Mouse (Mus musculus) thymus, postnatal 0 days (tissue): ENCODE results near the gene Pdik1l. TPM values are rescaled to one million over a fixed set of nuclear protein-coding genes. Genes with fewer than 3 reads are reported as not detected.

Source experiments
- DNase-seq: peaks from one replicate; pipeline ENCODE4 v3.0.0-alpha.2; 2015; ENCODE audit warnings: low spot score
- polyA plus RNA-seq: library from polyadenylated mRNA; unstranded; fragments of >200 nt; fragmentation: Nextera tagmentation; extraction: Ambion mirVana; gene quantifications from 2 replicates; pipeline ENCODE4 v1.2.1, GENCODE M21; 2015

Gene Pdik1l
- polyA plus RNA-seq, result 18.3 and 21.9 TPM in 2 replicates

DNA sequence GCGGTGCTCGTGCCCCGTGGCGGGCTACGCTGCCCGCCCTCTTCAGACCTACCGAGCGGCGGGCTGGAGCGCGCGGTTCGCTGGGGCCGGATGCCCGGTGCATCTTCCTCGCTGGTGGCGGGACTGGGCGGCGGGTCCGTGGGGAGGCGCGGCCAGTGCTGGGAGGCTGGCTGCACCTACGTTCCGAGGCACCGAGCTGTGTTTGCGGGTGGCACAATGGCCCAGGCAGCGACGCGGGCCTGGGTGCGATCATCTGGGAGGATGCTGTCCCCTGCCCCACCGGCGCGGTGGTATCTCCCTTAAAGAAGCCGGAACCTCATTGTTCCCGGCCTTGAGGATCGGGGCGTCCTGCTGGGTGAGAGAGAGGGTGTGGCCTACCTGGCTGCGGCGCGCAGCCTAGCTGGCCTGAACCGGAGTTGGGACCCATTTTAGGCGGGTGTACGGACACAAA lies at the start of gene Pdik1l:
Gene Pdik1l (minus strand): TSS at position 321 of the 451 bp plus-strand sequence.
- DNase-seq, result peak; percentile 89

DNA sequence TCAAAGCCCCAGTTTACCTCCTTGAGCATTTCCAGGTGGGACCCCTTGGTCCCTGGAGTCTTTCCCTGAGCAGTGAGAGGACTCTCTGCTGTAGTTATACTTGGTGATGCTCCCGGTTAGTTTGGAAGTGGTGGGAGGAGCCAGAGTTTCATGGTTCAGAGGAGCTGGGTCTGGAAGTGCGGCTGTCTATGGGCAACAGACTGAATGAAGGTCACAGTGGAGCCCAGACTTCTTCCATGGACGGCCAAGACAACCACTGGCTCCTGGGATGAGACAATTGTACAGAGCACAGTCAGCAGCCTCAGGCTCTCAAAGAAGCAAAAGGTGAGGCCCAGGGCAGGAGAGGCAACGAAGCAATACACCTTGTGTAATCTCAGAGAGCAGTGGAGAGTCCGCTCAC lies 42.6 kb upstream of the Pdik1l start:
- DNase-seq, result no peak

DNA sequence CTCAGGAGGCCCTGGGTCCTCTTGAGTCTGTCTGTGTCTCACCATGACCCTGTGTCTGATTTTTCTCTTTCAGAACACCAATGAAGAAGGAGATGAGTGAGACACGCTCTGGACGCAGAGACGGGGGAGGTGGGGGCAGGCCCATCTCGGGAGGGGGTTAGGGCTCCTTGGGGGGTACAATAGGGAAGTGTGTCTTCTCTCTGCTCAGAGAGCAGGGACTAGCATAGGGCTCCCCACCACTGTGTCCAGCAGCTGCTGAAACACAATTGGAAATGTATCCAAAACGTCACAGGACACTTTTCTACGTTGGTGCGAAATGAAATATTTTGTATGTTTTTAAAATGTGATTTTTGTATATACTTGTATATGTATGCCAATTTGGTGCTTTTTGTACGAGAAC lies 41.1 kb upstream of the Pdik1l start:
- DNase-seq, result no peak

DNA sequence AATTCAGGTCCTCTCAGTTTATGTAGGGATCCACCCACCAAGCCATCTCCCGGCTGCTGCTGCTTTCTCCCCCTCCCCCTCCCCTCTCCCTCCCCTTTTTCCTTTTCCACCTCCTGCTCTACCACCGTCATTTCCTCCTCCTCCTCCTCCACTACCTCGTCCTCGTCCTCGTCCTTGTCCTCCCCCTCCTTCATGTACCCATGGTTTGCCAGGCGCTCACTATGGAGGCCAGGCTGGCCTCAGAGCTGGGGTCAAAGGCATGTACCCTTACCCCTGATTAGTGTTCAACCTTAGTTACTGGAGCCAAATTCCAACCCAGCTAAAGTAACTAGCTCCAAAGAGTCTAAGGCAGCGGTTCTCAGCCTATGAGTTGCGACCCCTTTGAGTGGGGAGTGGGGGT lies 40.5 kb upstream of the Pdik1l start:
- no peak for DNase-seq

DNA sequence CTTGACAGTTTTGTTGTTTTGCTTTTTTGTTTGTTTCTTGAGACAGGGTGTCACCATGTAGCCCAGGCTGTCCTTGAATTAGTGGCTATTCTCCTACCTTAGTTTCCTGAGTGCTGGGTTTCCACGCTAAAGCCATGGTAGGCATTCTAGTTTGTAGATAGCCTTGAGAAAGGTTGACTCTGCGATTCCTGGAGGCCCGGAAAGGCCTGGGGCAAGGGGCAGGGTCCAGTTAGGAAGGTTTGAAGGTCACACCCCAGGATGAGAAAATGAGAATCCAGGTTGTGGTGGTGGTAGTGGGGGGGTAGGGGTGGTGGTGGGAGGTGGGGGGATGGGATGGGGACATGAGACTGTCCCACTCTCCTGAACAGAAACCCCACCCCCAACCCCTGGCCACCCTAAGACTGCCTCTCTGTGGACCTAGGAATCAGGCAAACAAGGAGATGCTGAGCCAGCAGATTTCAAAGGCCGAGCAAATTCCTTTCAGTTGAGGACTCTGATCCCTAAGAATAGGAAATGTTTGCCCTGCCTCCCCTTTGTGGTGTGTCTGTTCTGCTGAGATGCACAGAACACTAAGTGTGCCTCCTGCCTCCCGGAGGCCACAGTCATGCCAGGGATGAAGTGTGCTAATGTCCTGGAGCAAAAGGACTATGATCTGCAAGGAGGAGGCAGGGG lies 39.3 kb upstream of the Pdik1l start:
- DNase-seq, result no peak

DNA sequence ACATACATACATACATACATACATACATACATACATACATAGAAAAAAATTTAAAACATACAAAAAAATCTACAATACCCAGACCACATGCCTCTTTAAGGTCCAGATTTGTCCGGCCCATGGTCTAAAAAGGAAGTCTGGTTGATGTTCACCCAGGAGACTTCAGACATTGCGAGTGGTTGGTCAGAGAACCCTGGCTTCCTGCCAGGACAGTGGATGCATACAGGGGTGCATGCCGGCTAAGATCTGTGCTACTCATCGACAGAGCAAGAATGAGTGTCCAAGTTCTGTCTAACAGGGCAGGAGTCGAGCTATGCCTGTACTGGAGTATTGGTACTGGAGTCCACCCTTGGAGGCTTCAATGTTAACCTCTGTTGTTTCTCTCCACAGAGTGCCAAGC lies 37.0 kb upstream of the Pdik1l start:
- DNase-seq, result no peak

DNA sequence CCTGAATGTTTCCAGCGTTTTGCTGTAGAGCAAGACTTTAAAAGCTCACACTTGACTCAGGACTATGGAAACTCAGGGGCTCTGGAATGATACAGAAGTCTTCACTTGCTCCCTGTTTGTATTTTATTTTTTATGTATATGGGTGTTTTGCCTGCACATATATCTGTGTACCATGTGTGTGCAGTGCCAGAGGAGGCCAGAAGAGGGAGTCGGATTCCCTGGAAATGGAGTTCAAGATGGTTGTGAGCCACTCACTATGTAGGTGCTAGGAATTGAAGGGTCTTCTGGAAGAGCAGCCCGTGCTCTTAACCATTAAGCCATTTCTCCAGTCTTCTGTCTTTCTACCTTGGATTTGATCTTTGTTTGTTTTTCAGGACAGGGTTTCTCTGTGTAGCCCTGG lies 33.8 kb upstream of the Pdik1l start:
- DNase-seq, result no peak

DNA sequence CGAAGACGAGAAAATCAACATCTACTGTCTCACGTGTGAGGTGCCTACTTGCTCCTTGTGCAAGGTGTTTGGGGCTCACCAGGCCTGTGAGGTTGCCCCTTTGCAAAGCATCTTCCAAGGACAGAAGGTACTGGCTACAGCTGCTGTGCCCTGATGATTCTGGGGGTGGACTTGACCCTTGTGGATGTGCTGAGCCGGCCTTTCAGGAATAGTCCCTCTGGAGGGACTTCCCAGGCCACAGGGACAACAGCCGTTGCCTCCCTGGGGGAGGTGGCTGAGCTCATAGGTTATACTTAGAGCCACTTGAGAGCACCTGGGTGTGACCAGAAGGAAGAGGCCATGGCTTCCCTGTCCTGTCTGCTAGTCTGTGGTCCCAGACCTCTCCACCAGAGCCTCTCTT lies 32.0 kb upstream of the Pdik1l start:
- DNase-seq, result no peak

DNA sequence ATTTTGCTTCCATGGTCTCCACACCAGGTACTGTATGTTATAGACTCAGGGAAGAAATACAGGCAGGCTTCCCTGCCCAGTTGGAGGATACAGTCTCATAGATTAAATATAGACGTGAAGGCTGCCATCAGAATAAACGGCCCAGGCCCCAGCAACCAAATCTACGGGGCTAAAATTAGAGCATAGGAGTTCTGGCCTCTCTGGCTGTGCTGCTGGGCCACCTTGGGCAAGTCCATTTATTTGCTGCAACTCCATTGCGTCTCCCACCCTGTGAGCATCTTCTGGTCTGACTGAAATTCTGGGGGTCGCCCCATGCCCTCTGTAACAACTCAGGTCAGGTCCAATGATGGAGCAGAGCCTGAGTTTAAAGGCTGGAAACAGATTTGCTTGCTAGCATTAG lies 31.4 kb upstream of the Pdik1l start:
- no peak for DNase-seq

DNA sequence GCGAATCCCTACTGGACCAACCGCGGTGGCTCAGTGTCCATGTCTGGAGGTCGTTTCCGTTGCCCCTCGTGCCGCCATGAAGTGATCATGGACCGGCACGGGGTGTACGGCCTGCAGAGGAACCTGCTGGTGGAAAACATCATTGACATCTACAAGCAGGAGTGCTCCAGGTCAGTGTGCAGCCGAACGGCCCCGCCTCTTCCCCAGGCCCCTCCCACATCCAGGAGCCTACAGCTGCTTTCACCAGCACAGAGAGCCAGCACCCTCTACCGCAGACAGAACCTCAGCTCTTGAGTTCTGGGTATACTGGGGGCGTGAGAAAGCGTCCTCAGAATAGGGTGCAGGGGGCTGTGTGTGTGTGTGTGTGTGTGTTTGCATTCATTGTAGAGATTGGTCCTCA lies 28.7 kb upstream of the Pdik1l start:
- peak; percentile 32 for DNase-seq

DNA sequence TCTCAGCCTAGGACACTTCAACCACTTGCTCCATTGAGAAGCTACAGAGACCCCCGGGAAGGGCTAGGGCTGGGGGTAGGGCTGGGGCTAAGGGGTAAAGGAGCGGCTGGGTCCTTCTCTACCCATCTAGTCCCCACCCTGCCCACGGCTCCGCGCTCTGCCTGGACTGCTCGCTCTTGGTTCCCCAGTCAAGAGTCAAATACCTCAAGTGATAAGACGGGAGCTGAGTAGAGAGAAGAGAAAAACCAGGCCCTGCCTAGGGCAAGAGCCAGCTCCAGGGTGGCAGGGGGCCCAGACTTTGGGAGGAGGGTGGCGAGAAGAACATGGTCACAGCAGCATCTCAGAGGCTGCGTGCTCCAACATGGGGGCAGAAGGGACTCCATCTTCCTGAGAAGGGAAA lies 27.8 kb upstream of the Pdik1l start:
- no peak for DNase-seq

DNA sequence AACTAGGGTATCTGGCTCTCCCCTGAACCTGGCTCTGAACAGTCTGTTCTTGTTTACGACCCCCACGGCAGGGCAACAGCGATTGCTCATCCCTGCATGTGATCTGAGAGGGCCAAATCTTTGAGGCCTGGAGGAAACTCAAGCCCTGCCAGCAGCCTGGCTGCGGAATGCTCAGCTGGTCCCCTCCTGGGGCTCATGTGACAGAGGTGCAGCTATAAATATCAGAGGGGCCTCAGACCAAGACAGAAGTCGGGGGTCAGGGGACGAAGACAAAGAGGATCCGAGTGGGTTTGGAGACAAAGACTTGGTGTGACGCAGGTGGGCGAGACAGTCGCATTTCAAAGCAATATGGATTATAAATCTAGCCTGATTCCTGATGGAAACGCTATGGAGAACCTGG lies 27.2 kb upstream of the Pdik1l start, which contains the start of gene Trim63:
Gene Trim63 (plus strand): TSS at position 245 of the 400 bp plus-strand sequence.
- no peak for DNase-seq

DNA sequence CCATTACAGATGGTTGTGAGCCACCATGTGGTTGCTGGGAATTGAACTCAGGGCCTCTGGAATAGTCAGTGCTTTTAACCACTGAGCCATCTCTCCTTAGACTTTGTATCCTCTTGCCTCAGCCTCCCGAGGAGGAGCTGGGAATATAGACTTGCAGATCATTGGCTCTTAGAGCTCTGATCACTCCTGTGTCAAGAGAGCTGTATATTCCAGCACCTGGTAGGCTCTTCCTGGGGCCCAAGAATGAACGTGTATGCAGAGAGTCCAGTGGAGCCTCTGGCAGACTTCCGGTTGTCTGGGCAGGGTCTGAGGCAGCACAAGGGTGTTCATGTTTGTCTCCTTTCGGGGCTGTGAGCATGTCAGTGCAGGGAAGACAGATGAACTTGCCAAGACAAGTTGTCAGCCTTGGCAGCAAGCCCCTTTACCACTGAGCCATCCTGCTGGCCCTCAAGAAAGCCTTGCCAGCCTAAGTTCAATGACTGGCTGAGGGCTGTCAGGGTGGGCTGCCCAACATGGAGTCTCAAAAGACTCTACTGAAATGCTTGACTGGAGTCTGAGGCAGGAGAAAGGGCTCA lies 26.5 kb upstream of the Pdik1l start:
- DNase-seq, result no peak

DNA sequence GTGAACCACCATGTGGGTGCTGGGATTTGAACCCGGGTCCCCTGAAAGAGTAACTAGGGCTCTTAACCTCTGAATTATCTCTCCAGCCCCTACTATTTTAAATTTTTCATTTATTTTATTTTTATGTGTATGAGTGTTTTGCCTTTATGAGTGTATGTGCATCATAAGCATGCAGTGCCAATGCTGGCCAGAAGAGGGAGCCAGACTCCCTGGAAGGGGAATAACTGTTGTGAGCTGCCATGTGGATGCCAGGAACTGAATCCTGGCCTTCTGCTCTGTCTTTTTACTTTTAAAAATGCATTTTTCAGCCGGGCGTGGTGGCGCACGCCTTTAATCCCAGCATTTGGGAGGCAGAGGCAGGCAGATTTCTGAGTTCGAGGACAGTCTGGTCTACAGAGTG lies 25.2 kb upstream of the Pdik1l start:
- DNase-seq, result no peak

DNA sequence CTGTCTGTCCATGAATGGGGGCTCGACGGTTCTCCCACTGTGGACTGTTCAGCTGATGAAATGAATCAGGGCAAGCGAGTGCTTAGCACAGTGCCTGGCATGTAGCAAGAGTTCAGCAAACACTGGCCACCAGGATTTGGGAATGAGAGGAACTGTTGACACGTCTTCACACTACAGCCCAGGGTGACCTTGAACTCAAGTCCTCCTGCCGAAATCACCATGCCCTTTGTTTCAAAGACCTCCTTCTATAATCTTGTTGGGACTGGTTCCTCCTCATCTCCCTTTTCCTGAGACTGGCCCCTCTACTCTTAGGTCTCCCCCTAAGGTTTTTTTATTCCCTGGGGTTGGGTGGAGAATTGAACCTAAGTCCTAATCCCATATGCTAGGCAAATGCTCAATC lies 24.6 kb upstream of the Pdik1l start:
- DNase-seq, result no peak

DNA sequence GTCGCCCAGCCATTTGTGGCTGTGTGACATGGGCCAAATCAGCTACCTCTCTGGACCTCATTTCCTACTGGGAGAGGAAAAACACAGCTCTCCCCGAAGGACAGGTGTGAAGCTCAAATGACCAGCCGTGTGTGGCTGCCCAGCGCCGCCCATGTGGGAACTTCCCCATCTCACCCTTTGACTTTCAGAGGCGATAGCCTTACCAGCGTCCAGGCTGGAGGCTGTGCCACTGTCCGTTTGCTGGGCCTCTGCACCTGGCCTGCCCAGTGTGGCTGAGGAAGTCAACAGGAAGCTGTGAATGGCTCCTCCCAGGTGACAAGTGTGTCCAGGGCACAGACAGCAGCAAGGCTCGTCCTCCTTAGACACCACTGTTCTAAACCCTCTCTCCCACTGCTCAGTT lies 24.1 kb upstream of the Pdik1l start:
- DNase-seq, result no peak

DNA sequence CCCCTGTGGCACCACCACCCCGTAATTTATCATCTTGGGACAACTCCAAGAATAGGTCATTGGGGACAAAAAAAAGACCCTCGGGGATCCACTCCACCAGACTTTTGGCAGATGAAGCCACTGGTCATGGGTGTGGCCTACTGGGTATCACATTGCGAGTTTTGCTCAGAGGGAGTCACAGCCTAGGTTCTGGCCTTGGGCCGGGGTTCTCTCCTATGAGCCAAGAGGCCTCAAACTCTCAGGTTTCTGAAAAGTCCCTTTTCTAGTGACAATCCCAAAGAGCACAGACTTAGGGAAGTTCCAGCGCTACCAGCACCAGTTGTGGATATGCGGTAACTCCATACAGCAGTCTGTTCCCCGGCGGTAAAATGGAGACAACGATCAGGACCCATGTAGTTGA lies 23.0 kb upstream of the Pdik1l start:
- no peak for DNase-seq

DNA sequence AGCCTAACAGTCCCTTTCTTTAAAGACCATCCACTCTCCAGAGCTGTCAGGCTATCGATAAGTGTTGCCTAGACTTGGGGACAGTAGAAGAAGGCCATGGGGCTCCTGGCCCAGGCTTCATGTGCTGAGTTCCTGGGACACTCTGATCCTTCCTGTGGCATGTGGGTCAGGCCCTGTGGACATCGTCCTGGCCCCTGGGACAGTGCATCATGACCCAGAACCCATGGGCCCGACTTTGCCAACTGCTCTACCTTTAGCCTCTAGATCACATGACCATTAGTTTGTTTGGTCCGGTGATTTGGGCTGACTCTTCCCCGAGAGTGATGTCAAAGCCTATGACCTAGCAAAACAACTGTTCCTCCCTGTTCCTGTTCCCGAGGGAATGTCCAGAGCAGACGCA lies 22.4 kb upstream of the Pdik1l start:
- DNase-seq, result no peak

DNA sequence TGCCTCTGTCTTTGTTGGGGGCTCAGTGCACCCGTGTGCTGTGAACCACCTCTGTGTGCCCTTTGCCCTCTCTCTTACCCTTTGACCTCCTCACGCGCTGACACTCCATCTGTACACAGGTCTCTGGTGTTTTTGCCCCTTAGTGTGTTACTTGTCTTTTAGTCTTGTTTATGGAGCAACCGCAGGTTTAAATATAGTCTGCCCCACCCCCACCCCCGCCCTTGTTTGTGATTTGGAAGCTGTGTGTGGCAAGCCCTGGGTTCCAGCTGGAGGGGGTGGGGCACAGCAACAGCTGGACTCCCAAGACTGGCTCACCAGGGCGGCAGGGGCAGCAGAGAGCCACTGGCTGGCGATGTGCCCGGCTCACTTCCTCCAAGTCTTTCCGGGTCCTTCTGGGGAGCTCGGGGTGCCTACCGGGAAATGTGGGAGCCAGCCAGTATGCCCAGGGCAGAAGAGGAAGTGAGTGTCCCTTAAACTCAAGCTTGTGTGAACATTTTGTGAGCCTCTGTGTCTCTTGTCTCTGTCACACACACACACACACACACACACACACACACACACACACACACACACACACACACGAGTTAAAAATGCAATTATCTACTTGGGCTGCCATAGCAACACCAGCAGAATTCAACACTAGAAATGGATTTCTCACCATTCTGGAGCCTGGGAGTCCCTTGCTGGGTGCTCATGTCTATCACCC lies 19.8 kb upstream of the Pdik1l start:
- peak; percentile 59 for DNase-seq

DNA sequence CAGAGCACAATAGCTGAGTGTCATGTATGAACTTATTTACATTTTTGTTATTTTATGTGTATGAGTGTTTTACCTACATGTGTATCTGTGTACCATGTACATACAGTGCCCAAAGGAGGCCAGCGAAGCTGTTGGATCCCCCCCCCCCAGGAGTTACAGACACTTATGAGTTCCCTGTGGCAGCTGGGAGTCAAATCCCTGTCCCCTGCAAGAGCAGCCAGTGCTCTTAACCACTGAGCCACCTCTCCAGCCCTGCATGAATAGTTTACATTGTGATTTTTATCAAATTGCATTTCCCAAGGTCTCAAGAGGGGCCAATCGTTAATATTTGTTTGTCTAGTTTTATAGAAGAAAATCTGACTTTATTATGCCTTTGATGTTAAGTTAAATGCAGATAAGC lies 19.3 kb upstream of the Pdik1l start:
- no peak for DNase-seq

DNA sequence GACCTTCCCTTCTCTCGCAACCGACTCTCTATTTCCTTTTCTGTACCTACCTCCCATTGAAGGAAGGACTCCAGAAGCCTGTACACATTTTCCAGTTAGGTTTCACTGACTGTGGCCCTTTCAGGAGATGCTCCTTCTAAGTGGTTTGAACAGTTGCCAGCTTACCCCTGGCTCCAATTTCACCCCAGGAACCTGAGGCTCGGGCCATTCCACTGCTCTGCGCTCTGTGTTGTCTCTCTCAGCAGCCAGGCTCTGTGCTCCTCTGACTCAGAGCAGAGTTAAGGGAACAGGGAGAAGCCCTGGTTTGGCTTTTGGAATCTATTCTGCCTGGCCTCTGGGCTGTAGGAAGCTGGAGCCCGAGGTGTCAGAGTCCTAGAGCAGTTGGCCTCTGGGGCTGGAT lies 14.4 kb upstream of the Pdik1l start:
- no peak for DNase-seq

DNA sequence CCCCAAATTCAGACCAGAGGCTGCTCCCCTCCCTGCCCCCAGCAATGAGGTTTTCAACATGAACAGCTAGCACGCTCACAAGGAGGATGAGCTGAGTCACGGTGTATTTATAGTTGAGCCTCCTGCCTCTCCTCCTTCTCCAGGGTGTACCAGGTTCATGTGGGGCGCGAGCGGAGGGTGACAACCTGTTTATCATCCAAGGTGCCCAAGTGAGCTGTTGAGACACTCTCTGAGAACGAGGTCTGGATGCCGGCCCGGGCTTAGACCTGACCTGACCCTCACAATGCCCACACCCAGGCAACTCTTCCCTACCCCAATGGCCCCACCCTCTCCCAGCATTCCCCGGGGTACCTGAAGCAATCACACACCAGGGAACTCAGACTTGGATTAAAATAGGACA lies 12.6 kb upstream of the Pdik1l start:
- DNase-seq, result no peak

DNA sequence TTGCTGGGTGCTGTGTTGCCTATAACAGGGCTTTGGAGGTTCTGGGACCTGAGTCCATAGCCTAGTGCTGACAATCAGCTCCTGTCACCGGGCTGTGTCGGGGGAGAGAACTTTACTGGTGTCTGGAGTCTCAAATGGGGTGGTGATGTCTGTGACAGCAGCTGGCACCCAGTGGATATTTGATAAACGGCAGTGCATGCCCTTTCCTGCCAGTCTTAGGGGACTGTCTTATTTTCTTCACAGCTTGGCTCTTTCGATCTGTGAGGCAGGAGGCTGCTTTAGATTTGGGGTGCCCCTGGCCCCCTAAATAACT lies 11.8 kb upstream of the Pdik1l start:
- no peak for DNase-seq
